Mouse (Mus musculus) ES-Bruce4 (cell line): ENCODE measurements around the gene Il17rd.

Experiments used
- CTCF ChIP-seq: IDR thresholded peaks from one replicate; pipeline ENCODE4 v1.8.1; 2011; ENCODE audit warnings: low read depth, low read length
- EP300 ChIP-seq: IDR thresholded peaks from 2 replicates; pipeline ENCODE4 v1.6.1; 2011; ENCODE audit warnings: low read depth, low read length; ENCODE audit not compliant: insufficient read depth
- POLR2A ChIP-seq: IDR thresholded peaks from one replicate; pipeline ENCODE4 v1.8.1; 2011; ENCODE audit warnings: low read length; ENCODE audit not compliant: insufficient read depth

DNA sequence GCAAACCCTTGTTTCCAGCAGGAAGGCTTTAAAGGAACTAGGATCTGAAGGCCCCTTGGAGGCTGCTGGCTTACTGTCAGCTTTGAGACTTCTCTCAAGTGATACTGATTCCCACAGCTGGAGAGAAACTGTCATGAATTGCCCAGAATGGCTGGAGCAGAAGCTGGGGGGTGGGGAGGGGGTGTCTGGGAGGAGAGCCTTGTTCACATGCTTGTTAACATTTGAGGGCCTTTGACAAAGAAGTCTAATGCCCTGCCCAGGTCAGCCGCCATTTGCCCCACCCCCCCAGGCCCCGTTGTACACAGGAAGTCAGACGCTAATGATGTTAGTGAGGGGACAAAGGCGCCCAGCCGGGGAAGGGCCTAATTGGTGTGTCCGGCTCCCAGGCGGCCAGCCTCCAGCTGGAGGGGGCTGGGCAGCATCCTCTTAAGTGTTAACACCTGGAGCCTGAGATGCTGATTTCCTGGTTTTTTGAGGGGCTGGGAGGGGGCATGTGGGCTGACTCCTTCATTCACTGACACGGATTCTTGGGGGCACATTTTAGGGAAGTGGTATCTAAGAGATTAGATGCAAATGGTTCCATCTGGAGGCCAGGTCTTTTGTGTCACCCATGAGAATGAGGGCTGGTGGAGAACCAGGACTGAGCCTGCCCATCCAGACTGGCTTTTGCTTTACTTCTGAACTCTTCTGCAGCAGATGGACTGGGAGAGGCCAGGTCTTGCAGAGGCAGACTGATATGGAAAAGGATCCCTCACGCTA is 27.6 kb downstream of the Il17rd start:
- TF ChIP-seq EP300 (peak; percentile 95), POLR2A (no peak), CTCF (no peak)
